ENCODE assay signal across 7 mouse cellular contexts in the genomic region with DNA sequence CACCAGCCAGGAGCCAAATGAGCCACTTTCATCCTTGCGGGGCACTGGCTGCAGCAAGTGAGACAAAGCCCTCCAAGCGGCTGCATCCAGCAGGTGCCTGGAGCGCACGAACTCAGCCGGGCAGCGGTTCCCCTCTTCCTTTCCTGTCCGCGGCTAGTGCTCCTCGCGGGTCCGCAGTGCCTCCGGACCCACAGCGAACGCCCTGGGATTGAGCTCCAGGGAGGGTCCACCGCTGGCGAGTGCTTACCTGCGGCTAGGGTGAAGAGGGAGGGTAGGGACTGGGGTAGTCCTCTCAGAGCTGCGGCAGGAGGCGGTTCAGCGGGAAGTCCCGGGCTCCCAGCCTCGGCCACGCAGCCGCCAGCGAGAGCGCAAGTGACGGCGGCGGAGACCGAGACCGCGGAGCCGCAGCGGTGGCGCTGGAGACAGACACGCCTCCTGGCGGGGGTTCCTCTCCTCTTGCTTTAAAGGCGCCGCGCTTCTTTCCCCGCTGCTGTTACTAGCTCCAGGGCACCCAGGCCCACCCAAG. TPM values are rescaled to one million over a fixed set of nuclear protein-coding genes. Genes with fewer than 3 reads are reported as not detected.
DNase-seq lines count a peak whose midpoint lies in the region; ATAC-seq lines count a peak whose summit lies in the region.

A gene (minus strand): TSS at position 386 of the 526 bp plus-strand sequence.

- WGBS in forebrain, embryonic 13.5 days, result under 1% methylated on average over 41 of the region's 41 CpGs
- under 1% methylated on average over 40 of the region's 41 CpGs for WGBS in hindbrain, embryonic 11.5 days
- under 1% methylated on average over 40 of the region's 41 CpGs for WGBS in midbrain, embryonic 14.5 days

- H3K4me3 ChIP-seq in forebrain, embryonic 13.5 days, result peak within 1 kb of the TSS; percentile 80
- H3K4me3 ChIP-seq in hindbrain, embryonic 11.5 days (ENCODE audit: low read depth, low read length), result peak within 1 kb of the TSS; percentile 64
- H3K4me3 ChIP-seq in midbrain, embryonic 14.5 days (replicated peaks; ENCODE audit: low read depth, low read length), result peak within 1 kb of the TSS; percentile 82

- H3K36me3 ChIP-seq in forebrain, embryonic 13.5 days (ENCODE audit: poor library complexity, severe bottlenecking), result no peaks in the 10 kb centered on the region
- no peaks in the 10 kb centered on the region for H3K36me3 ChIP-seq in hindbrain, embryonic 11.5 days (ENCODE audit: control insufficient read depth, insufficient read depth, low read length)
- no peaks in the 10 kb centered on the region for H3K36me3 ChIP-seq in midbrain, embryonic 14.5 days (ENCODE audit: control insufficient read depth, insufficient read depth, low read length)

- H3K9me3 ChIP-seq in forebrain, embryonic 13.5 days (replicated peaks), result no peaks in the 10 kb centered on the region
- no peaks in the 10 kb centered on the region for H3K9me3 ChIP-seq in hindbrain, embryonic 11.5 days (ENCODE audit: control insufficient read depth, low read length)
- no peaks in the 10 kb centered on the region for H3K9me3 ChIP-seq in midbrain, embryonic 14.5 days (ENCODE audit: control insufficient read depth, low read length)

- peak; percentile 57 for DNase-seq in WW6 (ENCODE audit: low read depth, low spot score)
- peak; percentile 85 for DNase-seq in hindbrain, embryonic 11.5 days (ENCODE audit: low spot score)
- DNase-seq in left cerebral cortex, postnatal 10 days (ENCODE audit: extremely low spot score in 1 of 2, low spot score in 2 of 2), result peak; percentile 72 to 85
- peak; percentile 94 for DNase-seq in midbrain, embryonic 14.5 days
- DNase-seq in testis, postnatal 10 days (ENCODE audit: low spot score), result peak; percentile 64

- H3K9ac ChIP-seq in forebrain, embryonic 13.5 days, result peak within 1 kb of the TSS; percentile 94
- H3K9ac ChIP-seq in hindbrain, embryonic 11.5 days (ENCODE audit: low read depth, low read length), result peak within 1 kb of the TSS; percentile 80
- peak within 1 kb of the TSS; percentile 94 for H3K9ac ChIP-seq in midbrain, embryonic 14.5 days (replicated peaks; ENCODE audit: low read length)

- H3K4me2 ChIP-seq in forebrain, embryonic 13.5 days, result peak within 1 kb of the TSS; percentile 63
- peak within 1 kb of the TSS; percentile 67 for H3K4me2 ChIP-seq in hindbrain, embryonic 11.5 days (replicated peaks; ENCODE audit: low read depth, low read length)
- peak within 1 kb of the TSS; percentile 60 for H3K4me2 ChIP-seq in midbrain, embryonic 14.5 days (ENCODE audit: low read length)

- peaks cover 41% of the 10 kb centered on the region for H3K4me1 ChIP-seq in forebrain, embryonic 13.5 days
- H3K4me1 ChIP-seq in hindbrain, embryonic 11.5 days (replicated peaks; ENCODE audit: control insufficient read depth, insufficient read depth, low read length), result no peaks in the 10 kb centered on the region
- H3K4me1 ChIP-seq in midbrain, embryonic 14.5 days (ENCODE audit: control insufficient read depth, insufficient read depth, low read length), result peaks cover 19% of the 10 kb centered on the region; the same call in 1 of the 2 replicates

- H3K27ac ChIP-seq in forebrain, embryonic 13.5 days, result peak within 1 kb of the TSS; percentile 93
- peak within 1 kb of the TSS; percentile 71; the same call in 1 of the 2 replicates for H3K27ac ChIP-seq in hindbrain, embryonic 11.5 days (ENCODE audit: low read depth, low read length)
- H3K27ac ChIP-seq in midbrain, embryonic 14.5 days (replicated peaks; ENCODE audit: low read depth, low read length), result peak within 1 kb of the TSS; percentile 93

- ATAC-seq in cerebellum, adult (ENCODE audit: insufficient number of reproducible peaks, low FRiP score, low TSS enrichment), result peak; percentile 72
- peak; percentile 92 for ATAC-seq in forebrain, embryonic 13.5 days
- peak; percentile 91 for ATAC-seq in hindbrain, embryonic 11.5 days (ENCODE audit: low FRiP score)
- peak; percentile 86 for ATAC-seq in midbrain, embryonic 14.5 days (ENCODE audit: low FRiP score, low TSS enrichment)

- intact Hi-C loops in left cerebral cortex, postnatal 10 days (cut with DNase I), result loop anchor here (2.0 kb wide), 1 partner anchor 412 kb away; no protein-coding TSS in a partner anchor

- no peaks in the 10 kb centered on the region for H3K27me3 ChIP-seq in forebrain, embryonic 13.5 days
- no peaks in the 10 kb centered on the region for H3K27me3 ChIP-seq in hindbrain, embryonic 11.5 days (ENCODE audit: control insufficient read depth, insufficient read depth, low read length)
- H3K27me3 ChIP-seq in midbrain, embryonic 14.5 days (ENCODE audit: control insufficient read depth, insufficient read depth, low read length), result no peaks in the 10 kb centered on the region

RNA-seq across cellular contexts. Expression of the gene that starts here (rescaled TPM):
- polyA plus RNA-seq in forebrain, embryonic 13.5 days (2015; fragmentation: Nextera tagmentation; extraction: Ambion mirVana), result 28.1 and 31.9 TPM in 2 replicates
- 10.2 and 12.3 TPM in 2 replicates for polyA plus RNA-seq in hindbrain, embryonic 11.5 days (2014; fragmentation: Nextera tagmentation; extraction: Ambion mirVana)
- 10 to 100 TPM; 78.8 to 81.4 TPM for total RNA-seq in left cerebral cortex, postnatal 10 days (2021)
- 44.3 and 45.2 TPM in 2 replicates for polyA plus RNA-seq in midbrain, embryonic 14.5 days (2014; fragmentation: Nextera tagmentation; extraction: Ambion mirVana)

Comparison
In these comparisons a context has a peak if more than half of its experiments do, and no peak if none do; other contexts are left out.
1. Peak in every context shown above with its lines: DNase-seq, ATAC-seq, H3K4me3 ChIP-seq and H3K27ac ChIP-seq.